Mouse (Mus musculus): ENCODE data around the gene Tnni1. TPM values are rescaled to one million over a fixed set of nuclear protein-coding genes. Genes with fewer than 3 reads are reported as not detected.
A peak's percentile ranks its signal among the peaks of the same experiment; 100 is the strongest.

The Tnni1 gene
- polyA plus RNA-seq, 1 experiment from 2014 or later, result 58.2 TPM

- H3K4me3 ChIP-seq (ENCODE audit: low read depth, low read length), result no peak overlapping the region
- no peak overlapping the region for H3K27ac ChIP-seq (ENCODE audit: low read depth, low read length)
- no peak overlapping the region for H3K9ac ChIP-seq (ENCODE audit: low read depth, low read length)
- WGBS, result 67% methylated on average over 2 of the region's 2 CpGs
- H3K4me2 ChIP-seq, result no peak overlapping the region
- peaks cover 26% of the 10 kb centered on the region for H3K27me3 ChIP-seq (replicated peaks; ENCODE audit: control insufficient read depth, insufficient read depth, low read length)
- no peak for ATAC-seq (replicated peaks; ENCODE audit: low FRiP score)
- no peak for DNase-seq (ENCODE audit: low spot score)
- no peaks in the 10 kb centered on the region for H3K36me3 ChIP-seq (ENCODE audit: control insufficient read depth, insufficient read depth, low read length)
- H3K9me3 ChIP-seq (ENCODE audit: control insufficient read depth, low read length), result no peaks in the 10 kb centered on the region
- H3K4me1 ChIP-seq (replicated peaks; ENCODE audit: control insufficient read depth, insufficient read depth, low read length), result peaks cover 12% of the 10 kb centered on the region
These were observed 15.1 kb upstream of the Tnni1 start for GRCm38 (mm10) chr1:135764206-135764528.

DNA sequence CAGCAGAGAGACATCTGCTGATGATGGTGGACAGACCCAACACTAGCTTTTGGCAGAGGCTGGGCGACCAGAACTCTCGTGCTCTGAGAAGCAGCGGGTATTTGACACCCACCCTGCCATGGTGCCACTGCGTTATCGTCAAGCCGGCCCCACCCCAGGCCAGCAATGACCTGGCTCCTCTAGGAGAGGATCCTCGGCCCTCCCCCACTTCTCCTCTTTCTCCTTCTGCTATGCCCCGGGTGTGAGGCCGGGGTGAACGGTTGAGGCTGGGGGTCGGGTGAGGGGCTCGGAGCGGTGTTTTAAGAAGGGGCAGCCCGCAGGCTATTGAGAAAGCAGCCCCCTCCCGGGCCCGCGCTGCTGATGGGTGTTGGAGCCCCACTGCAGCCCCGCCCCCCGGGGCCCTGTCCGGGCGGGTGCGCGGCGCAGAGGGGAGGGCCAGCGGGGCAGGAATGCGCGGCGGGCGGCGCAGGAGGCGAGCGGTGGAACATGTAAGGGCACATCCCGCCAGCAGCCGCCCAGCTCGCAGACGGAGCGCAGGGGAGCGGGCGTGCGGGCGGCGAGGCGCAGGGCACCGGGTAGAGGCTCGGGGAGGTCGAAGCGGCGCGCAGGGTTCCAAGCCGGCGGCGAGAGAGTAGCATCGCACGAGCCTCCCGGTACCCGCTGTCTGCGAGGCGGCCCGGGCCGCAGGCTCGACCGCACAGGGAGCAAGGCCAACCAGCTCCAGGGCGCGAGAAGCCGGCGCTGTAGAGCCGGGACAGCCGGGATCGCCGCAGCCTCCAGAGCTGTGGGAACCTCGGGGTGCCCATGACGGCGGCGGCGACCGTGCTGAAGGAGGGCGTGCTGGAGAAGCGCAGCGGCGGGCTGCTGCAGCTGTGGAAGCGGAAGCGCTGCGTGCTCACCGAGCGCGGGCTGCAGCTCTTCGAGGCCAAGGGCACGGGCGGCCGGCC is 13.3 kb upstream of the Tnni1 start, which contains the start of gene Phlda3:
Phlda3 (plus strand) TSS at position 475 of the 947 bp plus-strand sequence.
- Histone ChIP-seq H3K27me3 (replicated peaks; ENCODE audit: control insufficient read depth, insufficient read depth, low read length) (peaks cover 26% of the 10 kb centered on the region), H3K9me3 (ENCODE audit: control insufficient read depth, low read length) (no peaks in the 10 kb centered on the region), H3K4me2 (peak within 1 kb of the TSS; percentile 98), H3K4me1 (replicated peaks; ENCODE audit: control insufficient read depth, insufficient read depth, low read length) (peaks cover 12% of the 10 kb centered on the region), H3K9ac (ENCODE audit: low read depth, low read length) (peak within 1 kb of the TSS; percentile 76), H3K4me3 (ENCODE audit: low read depth, low read length) (peak within 1 kb of the TSS; percentile 68), H3K36me3 (ENCODE audit: control insufficient read depth, insufficient read depth, low read length) (no peaks in the 10 kb centered on the region), H3K27ac (ENCODE audit: low read depth, low read length) (peak within 1 kb of the TSS; percentile 66; the same call in 1 of the 2 replicates)
- under 1% methylated on average over 88 of the region's 90 CpGs for WGBS
- DNase-seq (ENCODE audit: low spot score) (peak; percentile 73), ATAC-seq (replicated peaks; ENCODE audit: low FRiP score) (peak; percentile 86)

DNA sequence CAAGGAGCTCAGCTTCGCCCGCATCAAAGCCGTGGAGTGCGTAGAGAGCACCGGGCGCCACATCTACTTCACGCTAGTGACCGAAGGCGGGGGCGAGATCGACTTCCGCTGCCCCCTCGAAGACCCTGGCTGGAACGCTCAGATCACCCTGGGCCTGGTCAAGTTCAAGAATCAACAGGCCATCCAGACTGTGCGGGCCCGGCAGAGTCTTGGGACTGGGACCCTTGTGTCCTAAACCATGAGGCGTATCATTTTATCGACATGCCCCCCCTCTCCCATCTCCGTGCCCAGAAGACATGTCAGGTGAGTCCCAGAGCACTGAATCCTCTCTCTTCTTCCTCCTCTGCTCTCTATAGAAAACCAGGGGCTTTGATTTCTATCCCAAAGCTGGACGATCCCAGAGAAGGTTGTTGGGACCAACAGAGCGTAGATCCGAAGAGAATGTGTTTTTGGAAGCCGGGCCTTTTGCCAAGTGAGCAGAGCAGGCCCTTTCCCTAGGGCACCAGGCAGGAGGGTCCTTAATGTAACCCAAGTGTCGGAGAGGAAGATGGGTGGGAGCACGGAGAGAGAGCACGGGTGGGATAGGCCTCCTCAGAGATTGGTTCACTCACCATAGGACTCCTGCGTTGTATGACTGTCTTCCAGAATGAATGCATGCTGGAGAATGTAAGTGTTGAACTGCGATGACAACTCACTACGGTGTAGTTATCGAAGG is 12.5 kb upstream of the Tnni1 start:
- ATAC-seq (replicated peaks; ENCODE audit: low FRiP score) (no peak), DNase-seq (ENCODE audit: low spot score) (no peak)
- H3K4me2 ChIP-seq, result peak overlapping the region; percentile 98
- H3K36me3 ChIP-seq (ENCODE audit: control insufficient read depth, insufficient read depth, low read length), result no peaks in the 10 kb centered on the region
- H3K27me3 ChIP-seq (replicated peaks; ENCODE audit: control insufficient read depth, insufficient read depth, low read length), result peaks cover 26% of the 10 kb centered on the region
- H3K4me1 ChIP-seq (replicated peaks; ENCODE audit: control insufficient read depth, insufficient read depth, low read length), result peaks cover 16% of the 10 kb centered on the region
- peak overlapping the region; percentile 76 for H3K9ac ChIP-seq (ENCODE audit: low read depth, low read length)
- H3K4me3 ChIP-seq (ENCODE audit: low read depth, low read length), result peak overlapping the region; percentile 68
- H3K27ac ChIP-seq (ENCODE audit: low read depth, low read length), result peak overlapping the region; percentile 66; the same call in 1 of the 2 replicates
- H3K9me3 ChIP-seq (ENCODE audit: control insufficient read depth, low read length), result no peaks in the 10 kb centered on the region
- 30% methylated on average over 30 of the region's 30 CpGs for WGBS

DNA sequence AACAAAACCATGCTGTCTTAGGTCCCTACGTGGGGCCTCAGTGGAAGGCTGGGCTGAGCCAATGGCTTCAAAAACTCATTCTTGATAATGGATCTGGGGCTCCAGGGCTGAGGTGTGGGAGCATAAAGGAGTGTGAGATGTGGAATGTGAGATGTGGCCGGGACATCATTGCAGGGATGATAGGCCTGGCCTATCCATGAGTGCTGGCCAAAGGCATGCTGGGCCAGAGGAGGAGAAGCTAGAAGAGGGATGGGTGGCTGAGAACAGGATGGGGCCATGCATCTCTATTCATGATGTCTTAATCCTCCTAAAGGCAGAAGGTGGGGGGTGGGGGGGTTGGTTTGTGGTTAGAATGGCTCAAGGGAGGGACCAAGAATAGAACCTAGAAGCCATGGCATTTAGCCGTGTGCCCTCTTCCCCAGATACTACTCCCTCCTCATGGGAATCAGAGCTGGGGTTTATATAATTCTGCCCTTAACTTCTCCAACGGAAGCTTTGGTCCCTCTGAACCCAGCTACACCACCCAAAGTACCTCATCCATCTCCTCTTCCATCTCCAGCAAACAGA is 11.8 kb upstream of the Tnni1 start:
- Histone ChIP-seq H3K9ac (ENCODE audit: low read depth, low read length) (no peak overlapping the region), H3K4me3 (ENCODE audit: low read depth, low read length) (peak overlapping the region; percentile 68), H3K36me3 (ENCODE audit: control insufficient read depth, insufficient read depth, low read length) (no peaks in the 10 kb centered on the region), H3K4me2 (peak overlapping the region; percentile 98), H3K4me1 (replicated peaks; ENCODE audit: control insufficient read depth, insufficient read depth, low read length) (peaks cover 16% of the 10 kb centered on the region), H3K27ac (ENCODE audit: low read depth, low read length) (no peak overlapping the region), H3K9me3 (ENCODE audit: control insufficient read depth, low read length) (no peaks in the 10 kb centered on the region), H3K27me3 (replicated peaks; ENCODE audit: control insufficient read depth, insufficient read depth, low read length) (peaks cover 26% of the 10 kb centered on the region)
- no peak for ATAC-seq (replicated peaks; ENCODE audit: low FRiP score)
- no peak for DNase-seq (ENCODE audit: low spot score)
- WGBS, result 68% methylated on average over 4 of the region's 4 CpGs

DNA sequence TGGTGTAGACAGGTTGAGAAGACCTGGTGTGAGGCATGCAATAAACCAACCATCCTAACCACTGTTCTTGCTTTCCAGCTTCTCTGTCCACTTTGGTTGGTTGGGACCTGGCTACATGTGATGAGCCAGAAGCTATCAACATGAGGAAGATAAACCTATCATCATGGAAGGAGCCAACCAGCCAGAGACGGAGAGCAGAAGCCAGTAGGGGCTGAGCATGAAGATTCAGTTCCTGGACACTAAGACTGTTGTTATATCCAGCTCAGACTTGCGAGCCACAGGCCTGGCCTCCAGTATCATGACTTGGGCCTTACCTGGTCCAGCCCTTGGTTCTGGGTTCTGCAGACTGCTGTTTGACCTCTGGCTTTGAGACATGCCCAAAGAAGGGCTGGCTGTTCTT is 10.8 kb upstream of the Tnni1 start:
- Histone ChIP-seq H3K4me1 (replicated peaks; ENCODE audit: control insufficient read depth, insufficient read depth, low read length) (peaks cover 16% of the 10 kb centered on the region), H3K4me2 (no peak overlapping the region; the same call in 1 of the 2 replicates), H3K9ac (ENCODE audit: low read depth, low read length) (no peak overlapping the region), H3K27me3 (replicated peaks; ENCODE audit: control insufficient read depth, insufficient read depth, low read length) (peaks cover 26% of the 10 kb centered on the region), H3K36me3 (ENCODE audit: control insufficient read depth, insufficient read depth, low read length) (no peaks in the 10 kb centered on the region), H3K4me3 (ENCODE audit: low read depth, low read length) (no peak overlapping the region), H3K9me3 (ENCODE audit: control insufficient read depth, low read length) (no peaks in the 10 kb centered on the region), H3K27ac (ENCODE audit: low read depth, low read length) (no peak overlapping the region)
- DNase-seq (ENCODE audit: low spot score) (no peak), ATAC-seq (replicated peaks; ENCODE audit: low FRiP score) (no peak)
- WGBS, result 78% methylated on average over 2 of the region's 2 CpGs

DNA sequence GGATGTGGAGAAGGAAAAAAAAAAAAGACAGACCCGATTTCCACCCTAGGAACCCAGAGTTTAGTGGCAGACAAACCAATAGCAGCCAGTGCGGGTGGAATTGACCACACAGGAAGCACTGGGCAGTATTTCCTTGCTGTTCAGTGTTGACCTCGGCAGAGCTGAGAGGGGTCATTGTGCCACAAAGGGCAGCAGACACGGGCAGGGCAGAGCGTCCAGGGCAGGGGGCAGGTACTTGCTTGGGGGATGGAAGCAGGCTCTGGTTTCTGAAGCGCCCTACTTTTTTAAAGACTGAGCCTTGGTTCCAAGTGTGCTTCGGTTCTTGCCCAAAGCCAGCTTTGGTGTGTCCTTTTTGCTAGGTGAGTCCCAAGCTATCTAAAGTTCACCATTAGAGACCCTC is 9.0 kb upstream of the Tnni1 start:
- peaks cover 16% of the 10 kb centered on the region for H3K4me1 ChIP-seq (replicated peaks; ENCODE audit: control insufficient read depth, insufficient read depth, low read length)
- ATAC-seq (replicated peaks; ENCODE audit: low FRiP score), result no peak
- H3K27ac ChIP-seq (ENCODE audit: low read depth, low read length), result no peak overlapping the region
- H3K36me3 ChIP-seq (ENCODE audit: control insufficient read depth, insufficient read depth, low read length), result no peaks in the 10 kb centered on the region
- H3K27me3 ChIP-seq (replicated peaks; ENCODE audit: control insufficient read depth, insufficient read depth, low read length), result peaks cover 18% of the 10 kb centered on the region
- WGBS, result 62% methylated on average over 7 of the region's 7 CpGs
- H3K4me3 ChIP-seq (ENCODE audit: low read depth, low read length), result no peak overlapping the region
- no peak overlapping the region for H3K9ac ChIP-seq (ENCODE audit: low read depth, low read length)
- H3K9me3 ChIP-seq (ENCODE audit: control insufficient read depth, low read length), result no peaks in the 10 kb centered on the region
- no peak for DNase-seq (ENCODE audit: low spot score)
- no peak overlapping the region for H3K4me2 ChIP-seq

DNA sequence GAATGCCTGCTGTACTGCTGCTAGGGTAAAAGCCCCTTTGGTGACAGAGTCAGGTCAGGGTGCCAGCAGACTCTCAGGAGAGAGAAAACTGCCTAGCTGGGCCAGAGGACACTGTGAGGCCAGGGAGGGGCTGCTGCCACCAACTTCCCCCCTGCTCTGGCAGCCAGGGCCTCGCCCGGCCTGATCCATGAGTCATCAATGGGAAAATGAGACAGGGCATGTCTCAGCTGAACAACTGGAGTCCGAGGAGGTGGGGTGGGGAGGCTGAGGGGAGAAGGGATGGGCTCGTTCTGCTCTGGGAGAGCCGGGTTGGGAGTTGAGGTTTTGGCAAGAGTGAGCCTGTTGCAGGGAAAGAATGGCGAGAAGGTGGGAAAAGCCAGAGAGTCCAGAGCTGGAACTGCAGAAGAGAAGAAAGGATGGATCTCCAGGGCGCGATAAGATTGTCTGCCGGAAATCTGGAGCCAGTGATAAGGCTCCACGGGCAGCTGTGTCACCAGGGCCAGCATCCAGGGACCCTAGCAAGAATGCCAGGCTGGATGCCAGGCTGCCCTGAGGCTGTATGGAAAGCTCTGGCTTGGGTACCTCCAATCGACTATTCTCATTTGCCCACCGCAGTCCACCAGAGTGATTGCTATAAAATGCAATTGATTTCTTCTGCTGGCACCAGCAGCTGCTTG is 8.2 kb upstream of the Tnni1 start:
- peaks cover 10% of the 10 kb centered on the region; the same call in 1 of the 2 replicates for H3K4me1 ChIP-seq (replicated peaks; ENCODE audit: control insufficient read depth, insufficient read depth, low read length)
- no peak overlapping the region for H3K4me2 ChIP-seq
- peaks cover 12% of the 10 kb centered on the region; the same call in 1 of the 2 replicates for H3K27me3 ChIP-seq (replicated peaks; ENCODE audit: control insufficient read depth, insufficient read depth, low read length)
- no peak overlapping the region for H3K27ac ChIP-seq (ENCODE audit: low read depth, low read length)
- H3K9me3 ChIP-seq (ENCODE audit: control insufficient read depth, low read length), result no peaks in the 10 kb centered on the region
- no peak overlapping the region for H3K9ac ChIP-seq (ENCODE audit: low read depth, low read length)
- DNase-seq (ENCODE audit: low spot score) (no peak), ATAC-seq (replicated peaks; ENCODE audit: low FRiP score) (no peak)
- WGBS, result 45% methylated on average over 12 of the region's 12 CpGs
- H3K4me3 ChIP-seq (ENCODE audit: low read depth, low read length), result no peak overlapping the region
- no peaks in the 10 kb centered on the region for H3K36me3 ChIP-seq (ENCODE audit: control insufficient read depth, insufficient read depth, low read length)

DNA sequence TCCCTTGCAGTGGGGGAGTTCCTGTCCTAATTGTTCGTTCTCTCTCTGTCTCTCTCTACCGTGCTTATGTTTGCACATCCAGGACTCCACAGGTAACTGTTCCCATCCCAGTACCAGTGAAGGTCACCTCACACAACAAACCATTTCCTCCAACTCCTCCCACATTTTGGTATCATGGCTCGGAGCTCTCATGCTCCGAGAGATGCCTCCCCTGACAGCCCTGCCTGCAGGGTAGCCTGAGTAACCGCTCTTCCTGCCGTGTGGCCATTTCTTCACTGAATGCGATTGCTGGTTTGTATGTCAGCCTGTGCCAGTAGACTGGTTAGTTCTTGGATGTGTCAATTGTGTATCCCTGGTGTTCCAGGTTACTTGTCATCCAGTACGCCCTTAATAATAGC is 7.7 kb upstream of the Tnni1 start:
- Histone ChIP-seq H3K27me3 (replicated peaks; ENCODE audit: control insufficient read depth, insufficient read depth, low read length) (peaks cover 7% of the 10 kb centered on the region; the same call in 1 of the 2 replicates), H3K4me2 (no peak overlapping the region), H3K36me3 (ENCODE audit: control insufficient read depth, insufficient read depth, low read length) (no peaks in the 10 kb centered on the region), H3K27ac (ENCODE audit: low read depth, low read length) (no peak overlapping the region), H3K9ac (ENCODE audit: low read depth, low read length) (no peak overlapping the region), H3K4me3 (ENCODE audit: low read depth, low read length) (no peak overlapping the region), H3K9me3 (ENCODE audit: control insufficient read depth, low read length) (no peaks in the 10 kb centered on the region), H3K4me1 (replicated peaks; ENCODE audit: control insufficient read depth, insufficient read depth, low read length) (peaks cover 9% of the 10 kb centered on the region; the same call in 1 of the 2 replicates)
- no peak for ATAC-seq (replicated peaks; ENCODE audit: low FRiP score)
- 60% methylated on average over 8 of the region's 8 CpGs for WGBS
- no peak for DNase-seq (ENCODE audit: low spot score)

Measured in liver, embryonic 11.5 days (tissue).